Mouse (Mus musculus): Measurements from ENCODE around the gene Olfr1051. TPM values are rescaled to one million over a fixed set of nuclear protein-coding genes. Genes with fewer than 3 reads are reported as not detected.
"Not testable (repeated sequence)": the region's sequence is repeated elsewhere in the genome, so short reads cannot be mapped to it uniquely, and the experiment has no call there.

Gene Olfr1051
- total RNA-seq (2014; rRNA removed; ENCODE audit: low replicate concordance) (not detected in 2 replicates), polyA plus RNA-seq (2015; fragmentation: Nextera tagmentation; extraction: Ambion mirVana) (not detected in 2 replicates)

DNA sequence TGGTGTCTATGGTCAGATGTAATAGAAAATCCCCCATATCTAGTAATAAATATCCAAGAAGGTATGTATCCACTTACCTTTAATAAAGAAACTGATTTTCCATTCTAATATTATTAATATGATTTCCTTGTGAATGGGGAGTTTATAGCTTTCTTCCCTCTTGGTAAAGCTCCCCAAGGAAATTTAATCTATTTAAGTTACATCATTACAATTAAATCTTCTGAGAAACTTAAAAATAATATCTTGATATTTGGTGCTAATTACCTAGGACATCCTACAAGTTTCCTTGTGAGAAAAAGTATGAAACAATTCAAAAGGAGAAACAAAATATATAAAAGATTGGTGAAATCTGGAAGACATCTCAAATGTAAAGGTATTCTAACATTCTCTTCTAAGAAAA is at the start of gene Olfr1051:
Gene Olfr1051, minus strand, starts transcription at position 101 of the 400 bp plus-strand sequence.
- ATAC-seq (ENCODE audit: insufficient read depth, low read depth); H3K36me3 ChIP-seq (replicated peaks; ENCODE audit: control insufficient read depth, insufficient read depth, low read length); H3K9ac ChIP-seq (replicated peaks; ENCODE audit: low read depth, low read length); H3K4me2 ChIP-seq (ENCODE audit: low read depth, low read length); DNase-seq (ENCODE audit: low spot score); H3K27ac ChIP-seq (ENCODE audit: low read depth); H3K27me3 ChIP-seq (ENCODE audit: control insufficient read depth, insufficient read depth, low read length); H3K4me3 ChIP-seq (ENCODE audit: low read depth, low read length); H3K4me1 ChIP-seq (ENCODE audit: control insufficient read depth, insufficient read depth); H3K9me3 ChIP-seq (replicated peaks; ENCODE audit: control insufficient read depth, low read length): not testable (repeated sequence)

DNA sequence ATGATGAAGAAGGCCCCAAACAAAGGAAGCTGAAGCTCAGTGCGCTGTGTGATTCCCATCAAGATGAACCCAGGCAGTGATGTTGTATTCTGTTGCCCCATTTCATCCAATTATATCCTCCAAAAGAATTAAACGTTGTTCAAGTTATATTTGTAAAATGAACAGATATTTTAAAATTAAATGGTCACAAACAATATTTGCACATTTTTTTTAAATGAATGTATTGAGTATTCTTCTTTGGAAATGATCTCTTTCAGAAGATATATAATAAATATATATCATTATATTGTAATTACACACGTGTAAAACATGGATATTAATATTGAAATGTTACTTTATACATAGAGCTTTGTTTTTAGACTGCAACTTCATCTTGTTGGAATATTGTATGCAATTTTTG is 36.3 kb upstream of the Olfr1051 start, which contains the start of gene Olfr1053:
Gene Olfr1053, minus strand, starts transcription at position 101 of the 400 bp plus-strand sequence.
- TF ChIP-seq EP300 (IDR thresholded peaks at IDR 0.05; ENCODE audit: low read depth) (no peak), CTCF (IDR thresholded peaks at IDR 0.05; ENCODE audit: low read depth) (no peak)
- no peak for DNase-seq (ENCODE audit: low spot score)
- H3K27me3 ChIP-seq (ENCODE audit: control insufficient read depth, insufficient read depth, low read length) = no peaks in the 10 kb centered on the region
- H3K36me3 ChIP-seq (replicated peaks; ENCODE audit: control insufficient read depth, insufficient read depth, low read length) = no peaks in the 10 kb centered on the region
- H3K27ac ChIP-seq (ENCODE audit: low read depth) = no peak within 1 kb of the TSS
- no peak within 1 kb of the TSS for H3K4me2 ChIP-seq (ENCODE audit: low read depth, low read length)
- no peak within 1 kb of the TSS for H3K9ac ChIP-seq (replicated peaks; ENCODE audit: low read depth, low read length)
- no peaks in the 10 kb centered on the region for H3K4me1 ChIP-seq (ENCODE audit: control insufficient read depth, insufficient read depth)
- WGBS = 49% methylated on average over 3 of the region's 3 CpGs
- H3K4me3 ChIP-seq (ENCODE audit: low read depth, low read length) = no peak within 1 kb of the TSS
- H3K9me3 ChIP-seq (replicated peaks; ENCODE audit: control insufficient read depth, low read length) = no peaks in the 10 kb centered on the region
- no peak for ATAC-seq (ENCODE audit: insufficient read depth, low read depth)

DNA sequence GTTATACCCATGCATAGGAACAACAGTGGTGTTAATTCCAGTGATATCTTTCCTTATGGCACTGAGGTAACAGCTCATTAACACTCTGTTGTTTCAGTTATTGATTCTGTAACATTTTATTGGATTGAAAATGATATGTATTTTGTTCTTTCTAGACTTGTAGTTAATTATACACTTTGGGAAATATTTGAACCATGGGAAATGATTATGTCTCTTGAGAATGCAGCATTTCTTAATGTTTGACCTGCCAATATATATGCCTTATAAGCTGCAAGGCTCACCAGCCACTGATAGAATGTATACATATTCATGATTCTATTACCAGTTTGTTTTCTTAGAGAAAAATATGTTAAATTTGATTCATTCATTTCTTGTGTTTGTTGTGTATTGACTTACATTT is 13.3 kb upstream of the Olfr1051 start, which contains the start of gene Olfr1052:
Gene Olfr1052, plus strand, starts transcription at position 301 of the 400 bp plus-strand sequence.
- DNase-seq (ENCODE audit: low spot score) (no peak), ATAC-seq (ENCODE audit: insufficient read depth, low read depth) (no peak)
- Histone ChIP-seq H3K4me1 (ENCODE audit: control insufficient read depth, insufficient read depth) (no peaks in the 10 kb centered on the region), H3K9me3 (replicated peaks; ENCODE audit: control insufficient read depth, low read length) (no peaks in the 10 kb centered on the region), H3K27me3 (ENCODE audit: control insufficient read depth, insufficient read depth, low read length) (no peaks in the 10 kb centered on the region), H3K4me3 (ENCODE audit: low read depth, low read length) (no peak within 1 kb of the TSS), H3K4me2 (ENCODE audit: low read depth, low read length) (no peak within 1 kb of the TSS), H3K36me3 (replicated peaks; ENCODE audit: control insufficient read depth, insufficient read depth, low read length) (no peaks in the 10 kb centered on the region), H3K9ac (replicated peaks; ENCODE audit: low read depth, low read length) (no peak within 1 kb of the TSS), H3K27ac (ENCODE audit: low read depth) (no peak within 1 kb of the TSS)
- no peak for TF ChIP-seq CTCF (IDR thresholded peaks at IDR 0.05; ENCODE audit: low read depth)
- TF ChIP-seq EP300 (IDR thresholded peaks at IDR 0.05; ENCODE audit: low read depth) = no peak

DNA sequence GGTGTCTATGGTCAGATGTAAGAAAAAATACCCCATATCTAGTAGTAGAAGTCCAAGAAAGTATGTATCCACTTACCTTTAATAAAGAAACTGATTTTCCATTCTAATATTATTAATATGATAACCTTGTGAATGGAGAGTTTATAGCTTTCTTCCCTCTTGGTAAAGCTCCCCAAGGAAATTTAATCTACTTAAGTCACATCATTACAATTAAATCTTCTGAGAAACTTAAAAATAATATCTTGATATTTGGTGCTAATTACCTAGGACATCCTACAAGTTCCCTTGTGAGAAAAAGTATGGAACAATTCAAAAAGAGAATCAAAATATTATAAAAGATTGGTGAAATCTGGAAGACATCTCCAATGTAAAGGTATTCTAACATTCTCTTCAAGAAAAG is 20.7 kb downstream of the Olfr1051 start, which contains the start of gene Olfr1049:
Gene Olfr1049, minus strand, starts transcription at position 101 of the 400 bp plus-strand sequence.
- not testable (repeated sequence) for H3K4me3 ChIP-seq (ENCODE audit: low read depth, low read length); H3K9me3 ChIP-seq (replicated peaks; ENCODE audit: control insufficient read depth, low read length); ATAC-seq (ENCODE audit: insufficient read depth, low read depth); DNase-seq (ENCODE audit: low spot score); H3K27ac ChIP-seq (ENCODE audit: low read depth); H3K9ac ChIP-seq (replicated peaks; ENCODE audit: low read depth, low read length); H3K4me1 ChIP-seq (ENCODE audit: control insufficient read depth, insufficient read depth); H3K27me3 ChIP-seq (ENCODE audit: control insufficient read depth, insufficient read depth, low read length); H3K4me2 ChIP-seq (ENCODE audit: low read depth, low read length); H3K36me3 ChIP-seq (replicated peaks; ENCODE audit: control insufficient read depth, insufficient read depth, low read length)

DNA sequence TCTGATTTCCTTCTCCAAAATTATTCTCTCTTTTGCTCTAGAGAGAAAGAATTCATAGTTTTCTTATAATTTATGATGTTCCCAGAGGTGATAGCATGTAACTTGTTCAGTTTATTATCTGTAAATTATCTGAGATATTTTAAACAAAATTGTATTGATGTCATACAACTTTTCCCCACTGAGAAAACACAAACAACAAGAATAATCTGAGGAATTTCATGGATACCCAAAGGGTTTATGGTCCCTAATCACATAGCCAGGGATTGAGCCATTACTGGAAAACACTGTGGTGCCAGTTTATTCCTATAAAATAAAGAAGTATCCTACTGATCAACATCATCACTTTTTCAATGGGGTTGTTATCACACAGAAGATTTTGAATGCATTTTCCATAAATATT is 38.7 kb downstream of the Olfr1051 start, which contains the start of gene Olfr1048:
Gene Olfr1048, minus strand, starts transcription at position 101 of the 400 bp plus-strand sequence.
- ATAC-seq (ENCODE audit: insufficient read depth, low read depth) (no peak), DNase-seq (ENCODE audit: low spot score) (no peak)
- H3K27me3 ChIP-seq (ENCODE audit: control insufficient read depth, insufficient read depth, low read length) = no peaks in the 10 kb centered on the region
- no peak within 1 kb of the TSS for H3K4me3 ChIP-seq (ENCODE audit: low read depth, low read length)
- no peak within 1 kb of the TSS for H3K27ac ChIP-seq (ENCODE audit: low read depth)
- H3K9ac ChIP-seq (replicated peaks; ENCODE audit: low read depth, low read length) = no peak within 1 kb of the TSS
- H3K36me3 ChIP-seq (replicated peaks; ENCODE audit: control insufficient read depth, insufficient read depth, low read length) = no peaks in the 10 kb centered on the region
- H3K4me2 ChIP-seq (ENCODE audit: low read depth, low read length) = no peak within 1 kb of the TSS
- TF ChIP-seq EP300 (IDR thresholded peaks at IDR 0.05; ENCODE audit: low read depth) (no peak), CTCF (IDR thresholded peaks at IDR 0.05; ENCODE audit: low read depth) (no peak)
- H3K4me1 ChIP-seq (ENCODE audit: control insufficient read depth, insufficient read depth) = no peaks in the 10 kb centered on the region
- no peaks in the 10 kb centered on the region for H3K9me3 ChIP-seq (replicated peaks; ENCODE audit: control insufficient read depth, low read length)

DNA sequence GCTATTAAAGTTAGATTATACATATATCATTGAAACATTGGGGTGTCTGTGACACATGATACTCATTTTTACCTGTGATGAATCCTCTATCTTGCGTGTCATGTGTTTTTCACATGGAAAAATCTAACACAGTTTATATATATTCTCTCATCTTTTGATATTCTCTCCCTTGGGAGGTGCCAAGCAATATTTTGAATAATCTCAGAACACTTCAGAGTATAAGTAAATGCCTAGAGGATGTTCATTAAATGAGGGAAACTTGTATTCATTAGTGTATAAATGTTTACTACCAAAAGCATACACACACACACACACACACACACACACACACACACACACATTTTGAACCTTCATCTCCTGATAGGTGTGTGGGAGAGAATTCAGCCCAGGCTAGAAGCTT is 47.6 kb downstream of the Olfr1051 start, which contains the start of gene Olfr1047:
Gene Olfr1047, minus strand, starts transcription at position 101 of the 400 bp plus-strand sequence.
- no peaks in the 10 kb centered on the region for H3K9me3 ChIP-seq (replicated peaks; ENCODE audit: control insufficient read depth, low read length)
- H3K4me2 ChIP-seq (ENCODE audit: low read depth, low read length) = no peak within 1 kb of the TSS
- ATAC-seq (ENCODE audit: insufficient read depth, low read depth) (no peak), DNase-seq (ENCODE audit: low spot score) (no peak)
- TF ChIP-seq EP300 (IDR thresholded peaks at IDR 0.05; ENCODE audit: low read depth) = no peak
- TF ChIP-seq CTCF (IDR thresholded peaks at IDR 0.05; ENCODE audit: low read depth) = no peak
- WGBS = 81% methylated on average over 1 of the region's 1 CpGs
- no peak within 1 kb of the TSS for H3K4me3 ChIP-seq (ENCODE audit: low read depth, low read length)
- no peaks in the 10 kb centered on the region for H3K27me3 ChIP-seq (ENCODE audit: control insufficient read depth, insufficient read depth, low read length)
- H3K27ac ChIP-seq (ENCODE audit: low read depth) = no peak within 1 kb of the TSS
- no peaks in the 10 kb centered on the region for H3K4me1 ChIP-seq (ENCODE audit: control insufficient read depth, insufficient read depth)
- no peaks in the 10 kb centered on the region for H3K36me3 ChIP-seq (replicated peaks; ENCODE audit: control insufficient read depth, insufficient read depth, low read length)
- H3K9ac ChIP-seq (replicated peaks; ENCODE audit: low read depth, low read length) = no peak within 1 kb of the TSS

Other genes with a start within 250 kb of the Olfr1051 start
- gene Olfr1034, start 233.2 kb downstream of the Olfr1051 start, total RNA-seq (2014; rRNA removed; ENCODE audit: low replicate concordance) = 0.35 TPM in 1 of 2 replicates, not detected in the other
- 0.04 and 0.05 TPM in 2 replicates for gene Olfr1034, start 233.2 kb downstream of the Olfr1051 start, polyA plus RNA-seq (2015; fragmentation: Nextera tagmentation; extraction: Ambion mirVana)
- not detected in 2 replicates for gene Olfr1036, start 205.1 kb downstream of the Olfr1051 start, total RNA-seq (2014; rRNA removed; ENCODE audit: low replicate concordance)
- gene Olfr1036, start 205.1 kb downstream of the Olfr1051 start, polyA plus RNA-seq (2015; fragmentation: Nextera tagmentation; extraction: Ambion mirVana) = not detected in 2 replicates
- gene Olfr1037, start 191.7 kb downstream of the Olfr1051 start, total RNA-seq (2014; rRNA removed; ENCODE audit: low replicate concordance) = not detected in 2 replicates
- not detected in 2 replicates for gene Olfr1037, start 191.7 kb downstream of the Olfr1051 start, polyA plus RNA-seq (2015; fragmentation: Nextera tagmentation; extraction: Ambion mirVana)
- gene Olfr1039, start 143.2 kb downstream of the Olfr1051 start, total RNA-seq (2014; rRNA removed; ENCODE audit: low replicate concordance) = not detected in 2 replicates
- gene Olfr1039, start 143.2 kb downstream of the Olfr1051 start, polyA plus RNA-seq (2015; fragmentation: Nextera tagmentation; extraction: Ambion mirVana) = not detected in 2 replicates
- not detected in 2 replicates for gene Olfr1040, start 132.4 kb downstream of the Olfr1051 start, total RNA-seq (2014; rRNA removed; ENCODE audit: low replicate concordance)
- gene Olfr1040, start 132.4 kb downstream of the Olfr1051 start, polyA plus RNA-seq (2015; fragmentation: Nextera tagmentation; extraction: Ambion mirVana) = not detected in 2 replicates
- not detected in 2 replicates for gene Olfr1042, start 117.2 kb downstream of the Olfr1051 start, total RNA-seq (2014; rRNA removed; ENCODE audit: low replicate concordance)
- not detected in 2 replicates for gene Olfr1042, start 117.2 kb downstream of the Olfr1051 start, polyA plus RNA-seq (2015; fragmentation: Nextera tagmentation; extraction: Ambion mirVana)
- gene Olfr1043, start 111.6 kb downstream of the Olfr1051 start, total RNA-seq (2014; rRNA removed; ENCODE audit: low replicate concordance) = not detected in 2 replicates
- not detected in 2 replicates for gene Olfr1043, start 111.6 kb downstream of the Olfr1051 start, polyA plus RNA-seq (2015; fragmentation: Nextera tagmentation; extraction: Ambion mirVana)
- gene Olfr1044, start 101.3 kb downstream of the Olfr1051 start, total RNA-seq (2014; rRNA removed; ENCODE audit: low replicate concordance) = not detected in 2 replicates
- not detected in 2 replicates for gene Olfr1044, start 101.3 kb downstream of the Olfr1051 start, polyA plus RNA-seq (2015; fragmentation: Nextera tagmentation; extraction: Ambion mirVana)
- not detected in 2 replicates for gene Olfr52, start 93.4 kb downstream of the Olfr1051 start, total RNA-seq (2014; rRNA removed; ENCODE audit: low replicate concordance)
- gene Olfr52, start 93.4 kb downstream of the Olfr1051 start, polyA plus RNA-seq (2015; fragmentation: Nextera tagmentation; extraction: Ambion mirVana) = not detected in 2 replicates
- gene Olfr1045, start 76.1 kb downstream of the Olfr1051 start, total RNA-seq (2014; rRNA removed; ENCODE audit: low replicate concordance) = not detected in 2 replicates
- not detected in 2 replicates for gene Olfr1045, start 76.1 kb downstream of the Olfr1051 start, polyA plus RNA-seq (2015; fragmentation: Nextera tagmentation; extraction: Ambion mirVana)
- gene Olfr1046, start 59.8 kb downstream of the Olfr1051 start, total RNA-seq (2014; rRNA removed; ENCODE audit: low replicate concordance) = not detected in 2 replicates
- not detected in 2 replicates for gene Olfr1046, start 59.8 kb downstream of the Olfr1051 start, polyA plus RNA-seq (2015; fragmentation: Nextera tagmentation; extraction: Ambion mirVana)
- gene Olfr1047, start 47.7 kb downstream of the Olfr1051 start, total RNA-seq (2014; rRNA removed; ENCODE audit: low replicate concordance) = not detected in 2 replicates
- gene Olfr1047, start 47.7 kb downstream of the Olfr1051 start, polyA plus RNA-seq (2015; fragmentation: Nextera tagmentation; extraction: Ambion mirVana) = not detected in 2 replicates
- not detected in 2 replicates for gene Olfr1048, start 38.8 kb downstream of the Olfr1051 start, total RNA-seq (2014; rRNA removed; ENCODE audit: low replicate concordance)
- gene Olfr1048, start 38.8 kb downstream of the Olfr1051 start, polyA plus RNA-seq (2015; fragmentation: Nextera tagmentation; extraction: Ambion mirVana) = not detected in 2 replicates
- gene Olfr1049, start 20.8 kb downstream of the Olfr1051 start, total RNA-seq (2014; rRNA removed; ENCODE audit: low replicate concordance) = not detected in 2 replicates
- gene Olfr1049, start 20.8 kb downstream of the Olfr1051 start, polyA plus RNA-seq (2015; fragmentation: Nextera tagmentation; extraction: Ambion mirVana) = not detected in 2 replicates
- gene Olfr1052, start 13.4 kb upstream of the Olfr1051 start, total RNA-seq (2014; rRNA removed; ENCODE audit: low replicate concordance) = not detected in 2 replicates
- not detected in 2 replicates for gene Olfr1052, start 13.4 kb upstream of the Olfr1051 start, polyA plus RNA-seq (2015; fragmentation: Nextera tagmentation; extraction: Ambion mirVana)
- not detected in 2 replicates for gene Olfr1053, start 36.2 kb upstream of the Olfr1051 start, total RNA-seq (2014; rRNA removed; ENCODE audit: low replicate concordance)
- gene Olfr1053, start 36.2 kb upstream of the Olfr1051 start, polyA plus RNA-seq (2015; fragmentation: Nextera tagmentation; extraction: Ambion mirVana) = not detected in 2 replicates
- gene Olfr1054, start 56.3 kb upstream of the Olfr1051 start, total RNA-seq (2014; rRNA removed; ENCODE audit: low replicate concordance) = not detected in 2 replicates
- not detected in 2 replicates for gene Olfr1054, start 56.3 kb upstream of the Olfr1051 start, polyA plus RNA-seq (2015; fragmentation: Nextera tagmentation; extraction: Ambion mirVana)
- gene Olfr1055, start 71.2 kb upstream of the Olfr1051 start, total RNA-seq (2014; rRNA removed; ENCODE audit: low replicate concordance) = not detected in 2 replicates
- gene Olfr1055, start 71.2 kb upstream of the Olfr1051 start, polyA plus RNA-seq (2015; fragmentation: Nextera tagmentation; extraction: Ambion mirVana) = not detected in 2 replicates
- not detected in 2 replicates for gene Olfr1056, start 83.4 kb upstream of the Olfr1051 start, total RNA-seq (2014; rRNA removed; ENCODE audit: low replicate concordance)
- gene Olfr1056, start 83.4 kb upstream of the Olfr1051 start, polyA plus RNA-seq (2015; fragmentation: Nextera tagmentation; extraction: Ambion mirVana) = not detected in 2 replicates
- not detected in 2 replicates for gene Olfr1057, start 99.3 kb upstream of the Olfr1051 start, total RNA-seq (2014; rRNA removed; ENCODE audit: low replicate concordance)
- gene Olfr1057, start 99.3 kb upstream of the Olfr1051 start, polyA plus RNA-seq (2015; fragmentation: Nextera tagmentation; extraction: Ambion mirVana) = not detected in 2 replicates
- not detected in 2 replicates for gene Olfr1058, start 109.5 kb upstream of the Olfr1051 start, total RNA-seq (2014; rRNA removed; ENCODE audit: low replicate concordance)
- not detected in 2 replicates for gene Olfr1058, start 109.5 kb upstream of the Olfr1051 start, polyA plus RNA-seq (2015; fragmentation: Nextera tagmentation; extraction: Ambion mirVana)
- gene Olfr1061, start 135.0 kb upstream of the Olfr1051 start, total RNA-seq (2014; rRNA removed; ENCODE audit: low replicate concordance) = not detected in 2 replicates
- gene Olfr1061, start 135.0 kb upstream of the Olfr1051 start, polyA plus RNA-seq (2015; fragmentation: Nextera tagmentation; extraction: Ambion mirVana) = not detected in 2 replicates
- gene Olfr1062, start 147.7 kb upstream of the Olfr1051 start, total RNA-seq (2014; rRNA removed; ENCODE audit: low replicate concordance) = not detected in 2 replicates
- not detected in 2 replicates for gene Olfr1062, start 147.7 kb upstream of the Olfr1051 start, polyA plus RNA-seq (2015; fragmentation: Nextera tagmentation; extraction: Ambion mirVana)
- gene Olfr1065, start 171.5 kb upstream of the Olfr1051 start, total RNA-seq (2014; rRNA removed; ENCODE audit: low replicate concordance) = not detected in 2 replicates
- not detected in 2 replicates for gene Olfr1065, start 171.5 kb upstream of the Olfr1051 start, polyA plus RNA-seq (2015; fragmentation: Nextera tagmentation; extraction: Ambion mirVana)
- not detected in 2 replicates for gene Olfr1066, start 177.2 kb upstream of the Olfr1051 start, total RNA-seq (2014; rRNA removed; ENCODE audit: low replicate concordance)
- gene Olfr1066, start 177.2 kb upstream of the Olfr1051 start, polyA plus RNA-seq (2015; fragmentation: Nextera tagmentation; extraction: Ambion mirVana) = not detected in 2 replicates
- not detected in 2 replicates for gene Olfr228, start 208.3 kb upstream of the Olfr1051 start, total RNA-seq (2014; rRNA removed; ENCODE audit: low replicate concordance)
- gene Olfr228, start 208.3 kb upstream of the Olfr1051 start, polyA plus RNA-seq (2015; fragmentation: Nextera tagmentation; extraction: Ambion mirVana) = not detected in 2 replicates
- not detected in 2 replicates for gene Olfr1076, start 229.4 kb upstream of the Olfr1051 start, total RNA-seq (2014; rRNA removed; ENCODE audit: low replicate concordance)
- not detected in 2 replicates for gene Olfr1076, start 229.4 kb upstream of the Olfr1051 start, polyA plus RNA-seq (2015; fragmentation: Nextera tagmentation; extraction: Ambion mirVana)